Mouse (Mus musculus) ES-E14 (cell line): Measurements from ENCODE around the gene Zfhx3.

Source experiments
- HCFC1 ChIP-seq: IDR thresholded peaks from 2 replicates; pipeline ENCODE4 v1.6.1; 2012; ENCODE audit warnings: low read length, inconsistent platforms, borderline replicate concordance; ENCODE audit not compliant: insufficient read depth
- ZC3H11A ChIP-seq: IDR thresholded peaks from 2 replicates; pipeline ENCODE4 v1.6.1; 2012; ENCODE audit warnings: low read depth, mild to moderate bottlenecking, inconsistent platforms, low read length, borderline replicate concordance
- ZNF384 ChIP-seq: IDR thresholded peaks from 2 replicates; pipeline ENCODE4 v1.6.1; 2012; ENCODE audit warnings: low read depth, low read length, inconsistent platforms

GRCm38 (mm10) chr8:108437316-108437830 is 494.9 kb downstream of the Zfhx3 start:
- TF ChIP-seq ZC3H11A: no peak
- no peak for TF ChIP-seq HCFC1
- TF ChIP-seq ZNF384: no peak
